Mouse (Mus musculus) central nervous system, embryonic 11.5 days (tissue): ENCODE measurements around the gene Ugt3a2. TPM values are rescaled to one million over a fixed set of nuclear protein-coding genes. Genes with fewer than 3 reads are reported as not detected.

Experiments used
- polyA plus RNA-seq: library from polyadenylated mRNA; depleted of rRNA; stranded (reverse); fragments of >200 nt; gene quantifications from 2 replicates; pipeline ENCODE4 v1.2.3, GENCODE M21; 2012; rRNA removed

The Ugt3a2 gene
- not detected in 2 replicates for polyA plus RNA-seq

DNA sequence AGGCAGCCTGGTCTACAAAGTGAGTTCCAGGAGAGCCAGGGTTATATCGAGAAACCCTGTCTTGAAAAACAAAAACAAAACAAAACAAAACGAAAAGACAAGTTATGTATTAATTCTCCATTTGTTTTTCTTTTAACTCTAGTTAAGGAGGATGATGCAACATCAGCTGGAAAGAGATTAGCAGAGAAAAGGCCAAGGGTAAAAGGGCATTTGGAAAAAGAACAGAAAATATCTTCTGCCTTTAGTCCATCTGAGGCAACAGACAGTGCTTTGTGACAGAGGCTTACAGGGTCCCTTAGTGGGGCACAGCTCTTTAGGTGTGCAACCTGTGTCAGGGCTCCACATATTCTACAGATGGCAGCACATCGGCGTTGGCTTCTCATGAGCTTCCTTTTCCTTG is at the start of gene Ugt3a2:
Ugt3a2 (plus strand) TSS at position 210 of the 400 bp plus-strand sequence.

Other genes with a start within 250 kb of the Ugt3a2 start
- 5.5 and 9.6 TPM in 2 replicates for gene Lmbrd2, start 195.0 kb upstream of the Ugt3a2 start, polyA plus RNA-seq
- gene Skp2, start 180.1 kb upstream of the Ugt3a2 start, polyA plus RNA-seq, result 44.8 and 46.7 TPM in 2 replicates
- gene Ugt3a1, start 58.7 kb upstream of the Ugt3a2 start, polyA plus RNA-seq, result not detected in 2 replicates
- 0.47 and 0.88 TPM in 2 replicates for gene Capsl, start 100.5 kb downstream of the Ugt3a2 start, polyA plus RNA-seq
- gene Il7r, start 194.6 kb downstream of the Ugt3a2 start, polyA plus RNA-seq, result 0.06 and 0.11 TPM in 2 replicates